Mouse (Mus musculus) embryonic facial prominence, embryonic 12.5 days (tissue): ENCODE measurements around the gene Frs2. TPM values are rescaled to one million over a fixed set of nuclear protein-coding genes. Genes with fewer than 3 reads are reported as not detected.
A peak's percentile ranks its signal among the peaks of the same experiment; 100 is the strongest.

ENCODE experiments used
- ATAC-seq: fragments of 200-750 bp; cut with Nextera tagmentation; 2 replicates; pipeline ENCODE4 v1.8.0; 2017; ENCODE audit not compliant: insufficient number of reproducible peaks, insufficient read depth, low FRiP score, low TSS enrichment
- H3K27ac ChIP-seq: fragments of 300-500 bp; sonication (generic); 2 replicates; pipeline ENCODE4 v1.5.1; 2016; ENCODE audit warnings: mild to moderate bottlenecking
- H3K27me3 ChIP-seq: fragments of 300-500 bp; sonication (generic); 2 replicates; pipeline ENCODE4 v1.6.1; 2016; ENCODE audit warnings: mild to moderate bottlenecking, moderate library complexity
- H3K36me3 ChIP-seq: fragments of 300-500 bp; sonication (generic); 2 replicates; pipeline ENCODE4 v1.6.1; 2016; ENCODE audit warnings: mild to moderate bottlenecking
- H3K4me1 ChIP-seq: fragments of 300-500 bp; sonication (generic); 2 replicates; pipeline ENCODE4 v1.6.1; 2016
- H3K4me2 ChIP-seq: fragments of 300-500 bp; sonication (generic); replicated peaks from 2 replicates; pipeline ENCODE4 v1.6.1; 2016; ENCODE audit warnings: mild to moderate bottlenecking, moderate library complexity
- H3K4me3 ChIP-seq: fragments of 300-500 bp; sonication (generic); 2 replicates; pipeline ENCODE4 v1.5.1; 2016; ENCODE audit warnings: mild to moderate bottlenecking
- H3K9ac ChIP-seq: fragments of 300-500 bp; sonication (generic); 2 replicates; pipeline ENCODE4 v1.6.1; 2016; ENCODE audit warnings: mild to moderate bottlenecking, moderate library complexity
- H3K9me3 ChIP-seq: fragments of 300-500 bp; sonication (generic); 2 replicates; pipeline ENCODE4 v1.6.1; 2016; ENCODE audit warnings: mild to moderate bottlenecking, moderate library complexity
- WGBS: fragments of 180-500 bp; shearing (Covaris S2); methylation state at CpG from one replicate; pipeline ENCODE4 v1.1.7; 2016; 5-methylcytosine and 5-hydroxymethylcytosine counted together
- polyA plus RNA-seq: library from polyadenylated mRNA; unstranded; fragments of >200 nt; fragmentation: Nextera tagmentation; extraction: Ambion mirVana; gene quantifications from 2 replicates; pipeline ENCODE4 v1.2.1, GENCODE M21; 2016

Frs2 gene
- polyA plus RNA-seq, 1 experiment from 2014 or later: 24.4 TPM

DNA sequence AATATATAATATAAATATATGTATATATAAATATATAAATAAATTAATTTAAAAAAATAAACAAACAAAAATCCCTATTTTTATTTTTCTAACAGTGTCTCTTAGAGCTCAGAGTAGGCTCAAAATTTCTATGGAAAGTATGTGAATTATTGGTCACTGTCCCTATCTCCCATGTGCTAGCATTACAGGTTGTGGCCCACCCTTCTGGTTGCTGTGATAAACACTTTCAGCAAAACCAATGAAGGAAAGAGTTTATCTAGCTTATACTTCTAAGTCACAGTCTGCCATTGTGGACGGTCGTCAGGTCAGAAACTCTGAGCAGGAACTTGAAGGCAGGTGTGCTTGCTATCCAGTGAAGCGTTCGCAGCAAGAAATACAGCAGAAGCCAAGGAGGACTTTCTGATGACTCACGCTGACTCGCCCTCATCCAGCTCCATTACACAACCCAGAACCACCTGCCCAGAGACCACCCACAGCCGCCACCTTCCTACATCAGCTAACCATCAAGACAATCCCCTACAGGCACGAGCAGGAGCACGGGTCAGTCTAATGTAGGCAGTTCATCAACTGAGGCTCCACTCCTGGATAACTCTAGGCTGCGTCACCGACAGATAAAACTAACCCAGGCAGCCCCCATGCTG, 18.6 kb upstream of the Frs2 start:
- Histone ChIP-seq H3K36me3 (no peaks in the 10 kb centered on the region), H3K27ac (no peak overlapping the region), H3K4me2 (no peak overlapping the region), H3K4me3 (no peak overlapping the region), H3K9ac (no peak overlapping the region), H3K27me3 (no peaks in the 10 kb centered on the region), H3K9me3 (no peaks in the 10 kb centered on the region), H3K4me1 (no peaks in the 10 kb centered on the region)
- ATAC-seq: no peak
- 85% methylated on average over 11 of the region's 11 CpGs for WGBS

DNA sequence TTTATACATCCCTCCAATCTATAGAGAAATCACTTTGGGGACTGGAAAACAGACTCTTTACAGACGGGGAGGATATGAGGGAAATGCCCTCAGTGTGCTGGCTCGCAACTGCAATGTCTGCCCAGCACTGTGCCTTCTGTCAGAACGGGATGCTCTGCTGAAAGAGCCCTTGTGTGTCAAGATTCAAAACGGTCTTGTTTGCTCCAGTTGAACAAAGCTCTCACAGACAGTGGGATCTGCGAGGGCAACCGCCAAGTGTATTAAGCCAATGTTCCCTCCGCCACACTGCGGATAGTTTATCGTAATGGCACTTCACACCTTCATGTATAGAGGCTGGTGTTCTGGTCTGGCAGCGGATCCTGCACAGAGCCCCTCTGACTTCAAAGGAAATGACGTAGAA, 14.3 kb upstream of the Frs2 start:
- Histone ChIP-seq H3K36me3 (no peaks in the 10 kb centered on the region), H3K4me1 (no peaks in the 10 kb centered on the region), H3K9me3 (no peaks in the 10 kb centered on the region), H3K9ac (no peak overlapping the region), H3K27ac (no peak overlapping the region), H3K27me3 (no peaks in the 10 kb centered on the region), H3K4me2 (0 out of 2 replicates have a peak overlapping the region, but pooled peaks have one; percentile 0), H3K4me3 (no peak overlapping the region)
- 34% methylated on average over 11 of the region's 11 CpGs for WGBS
- no peak for ATAC-seq

DNA sequence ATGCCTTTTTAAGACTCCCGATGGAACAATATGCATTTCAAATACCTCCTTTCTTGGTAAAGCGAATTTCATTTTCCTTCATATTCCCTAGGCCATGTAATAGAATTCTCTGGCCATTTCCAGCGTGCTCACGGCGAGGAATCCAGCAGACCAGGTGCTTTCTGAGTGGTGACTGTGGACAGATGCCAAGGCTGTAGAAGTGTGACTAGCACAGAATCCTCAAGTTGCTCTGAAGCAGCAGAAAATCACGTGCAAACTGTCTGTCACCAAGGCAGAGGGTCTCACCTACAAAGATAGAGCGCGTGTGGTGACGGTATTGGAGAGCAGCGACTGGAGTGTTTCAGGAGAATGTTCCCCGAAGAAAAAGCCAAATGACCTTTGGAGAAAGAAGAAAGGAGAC, 11.8 kb upstream of the Frs2 start:
- Histone ChIP-seq H3K4me2 (no peak overlapping the region), H3K9me3 (no peaks in the 10 kb centered on the region), H3K4me3 (no peak overlapping the region), H3K36me3 (no peaks in the 10 kb centered on the region), H3K27ac (no peak overlapping the region), H3K27me3 (no peaks in the 10 kb centered on the region), H3K9ac (no peak overlapping the region), H3K4me1 (no peaks in the 10 kb centered on the region)
- ATAC-seq: no peak
- WGBS: 82% methylated on average over 11 of the region's 11 CpGs

DNA sequence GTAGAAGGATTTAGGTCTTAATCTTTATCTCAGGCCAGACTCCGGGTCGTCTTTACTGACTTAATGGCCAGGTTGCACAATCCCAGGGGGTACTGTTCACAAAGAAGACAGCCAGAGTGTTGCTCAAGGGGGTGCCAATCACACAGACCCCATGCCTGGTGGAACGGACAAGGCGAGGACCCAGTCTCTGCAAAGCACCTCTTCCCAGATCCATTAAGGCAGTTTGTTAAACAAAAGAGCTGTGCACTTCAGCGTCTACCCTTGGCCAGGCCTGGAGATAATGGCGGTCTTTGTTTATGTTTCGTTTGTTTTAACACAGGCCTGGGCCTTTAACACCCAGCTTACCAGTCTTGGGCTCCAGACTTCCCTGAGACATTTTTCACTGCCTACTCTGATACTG, 3.9 kb upstream of the Frs2 start:
- no peak for ATAC-seq
- peaks cover 5% of the 10 kb centered on the region; the same call in 1 of the 2 replicates for H3K4me1 ChIP-seq
- H3K27me3 ChIP-seq: no peaks in the 10 kb centered on the region; the same call in 1 of the 2 replicates
- H3K36me3 ChIP-seq: no peaks in the 10 kb centered on the region
- H3K9ac ChIP-seq: no peak overlapping the region
- no peak overlapping the region for H3K4me2 ChIP-seq
- H3K9me3 ChIP-seq: no peaks in the 10 kb centered on the region
- 16% methylated on average over 7 of the region's 7 CpGs for WGBS
- no peak overlapping the region for H3K4me3 ChIP-seq
- no peak overlapping the region for H3K27ac ChIP-seq

- ATAC-seq: no peak
- no peak overlapping the region for H3K9ac ChIP-seq
- H3K4me1 ChIP-seq: peaks cover 9% of the 10 kb centered on the region; the same call in 1 of the 2 replicates
- no peaks in the 10 kb centered on the region for H3K36me3 ChIP-seq
- 44% methylated on average over 4 of the region's 4 CpGs for WGBS
- H3K27me3 ChIP-seq: no peaks in the 10 kb centered on the region; the same call in 1 of the 2 replicates
- no peaks in the 10 kb centered on the region for H3K9me3 ChIP-seq
- no peak overlapping the region for H3K4me3 ChIP-seq
- H3K4me2 ChIP-seq: no peak overlapping the region; the same call in 1 of the 2 replicates
- no peak overlapping the region for H3K27ac ChIP-seq
Measured at GRCm38 (mm10) chr10:117151676-117152075, 3.3 kb upstream of the Frs2 start.

DNA sequence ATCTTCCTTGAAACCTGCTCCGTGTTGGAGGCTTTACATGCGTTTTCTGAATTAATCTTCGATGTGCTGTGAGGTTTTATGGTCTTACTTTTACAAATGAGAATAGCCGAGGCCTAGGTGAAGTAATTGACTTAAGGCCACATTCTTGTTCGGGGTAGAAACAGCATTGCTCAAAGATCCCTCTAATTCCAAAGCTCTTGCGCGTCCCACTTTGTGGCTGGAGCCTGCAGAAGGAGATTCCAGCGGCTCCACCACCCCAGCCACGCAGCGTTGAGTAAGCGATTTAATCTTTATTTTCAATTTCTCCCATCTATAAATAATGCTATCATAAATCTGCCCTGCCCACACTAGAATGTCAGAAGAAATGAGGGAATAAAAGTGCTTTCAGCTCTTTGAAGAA, 2.9 kb upstream of the Frs2 start:
- Histone ChIP-seq H3K4me3 (no peak overlapping the region), H3K4me2 (peak overlapping the region; percentile 65), H3K4me1 (peaks cover 14% of the 10 kb centered on the region; the same call in 1 of the 2 replicates), H3K9ac (no peak overlapping the region), H3K36me3 (no peaks in the 10 kb centered on the region), H3K9me3 (no peaks in the 10 kb centered on the region), H3K27me3 (no peaks in the 10 kb centered on the region; the same call in 1 of the 2 replicates), H3K27ac (no peak overlapping the region)
- ATAC-seq: no peak
- WGBS: 8% methylated on average over 11 of the region's 11 CpGs

DNA sequence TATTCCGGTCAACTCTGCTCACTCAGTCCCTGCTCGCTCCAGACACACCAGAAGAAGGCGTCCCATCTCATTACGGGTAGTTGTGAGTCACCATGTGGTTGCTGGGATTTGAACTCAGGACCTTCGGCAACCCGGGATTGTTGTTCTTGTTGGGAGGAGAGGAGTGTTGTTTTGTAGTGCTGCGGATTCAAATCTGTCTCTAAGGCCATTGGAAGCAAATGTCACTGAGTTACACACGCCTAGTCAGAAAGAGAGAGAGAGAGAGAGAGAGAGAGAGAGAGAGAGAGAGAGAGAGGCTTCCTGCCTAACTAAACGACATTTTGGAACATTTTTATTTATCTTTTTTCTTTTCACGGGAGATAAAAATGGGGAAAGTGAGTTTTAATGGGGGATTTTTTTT, 2.4 kb upstream of the Frs2 start:
- no peak overlapping the region for H3K9ac ChIP-seq
- no peak for ATAC-seq
- 13% methylated on average over 10 of the region's 10 CpGs for WGBS
- no peaks in the 10 kb centered on the region for H3K36me3 ChIP-seq
- no peaks in the 10 kb centered on the region for H3K9me3 ChIP-seq
- H3K4me1 ChIP-seq: peaks cover 14% of the 10 kb centered on the region; the same call in 1 of the 2 replicates
- H3K27ac ChIP-seq: no peak overlapping the region
- no peaks in the 10 kb centered on the region; the same call in 1 of the 2 replicates for H3K27me3 ChIP-seq
- peak overlapping the region; percentile 65 for H3K4me2 ChIP-seq
- no peak overlapping the region; the same call in 1 of the 2 replicates for H3K4me3 ChIP-seq

DNA sequence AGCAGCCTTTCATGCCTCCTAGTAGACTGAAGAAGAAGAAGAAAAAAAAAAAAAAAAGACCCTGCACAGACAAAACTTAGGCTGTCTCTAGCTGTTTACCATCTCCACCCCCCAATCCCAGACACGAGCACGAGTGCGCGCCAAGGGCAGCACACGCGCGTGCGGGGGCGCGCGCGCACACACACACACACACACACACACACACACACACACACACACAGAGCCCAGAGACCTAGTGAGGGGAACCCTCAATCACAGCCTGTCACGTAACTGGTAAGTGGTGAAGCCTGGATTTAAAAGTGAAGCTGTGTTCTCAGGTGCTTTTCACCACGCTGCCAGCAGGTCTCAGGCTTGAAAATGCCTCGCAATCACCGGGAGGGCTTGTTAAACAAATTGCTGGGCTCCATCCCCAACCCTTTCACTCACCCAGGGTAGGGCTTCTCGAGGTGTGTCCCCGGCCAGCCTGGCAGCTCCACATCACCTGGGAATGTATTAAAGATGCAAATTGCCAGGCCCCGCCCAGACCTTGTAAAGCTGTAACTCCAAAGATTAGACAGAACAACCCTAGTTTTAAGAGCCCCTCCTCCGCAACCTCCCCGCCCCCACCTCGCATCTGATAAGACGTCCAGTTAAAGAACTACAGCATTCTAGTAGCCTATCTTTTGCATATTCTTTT, 1.7 kb upstream of the Frs2 start:
- ATAC-seq: no peak
- Histone ChIP-seq H3K9ac (peak overlapping the region; percentile 38; the same call in 1 of the 2 replicates), H3K27me3 (no peaks in the 10 kb centered on the region; the same call in 1 of the 2 replicates), H3K4me2 (peak overlapping the region; percentile 65), H3K36me3 (no peaks in the 10 kb centered on the region), H3K27ac (no peak overlapping the region), H3K9me3 (no peaks in the 10 kb centered on the region), H3K4me3 (peak overlapping the region; percentile 39), H3K4me1 (peaks cover 14% of the 10 kb centered on the region; the same call in 1 of the 2 replicates)
- WGBS: 1% methylated on average over 15 of the region's 23 CpGs

- H3K9ac ChIP-seq: no peak overlapping the region
- no peak overlapping the region for H3K27ac ChIP-seq
- ATAC-seq: no peak
Measured at GRCm38 (mm10) chr10:117149241-117149640, 907 bp upstream of the Frs2 start.

DNA sequence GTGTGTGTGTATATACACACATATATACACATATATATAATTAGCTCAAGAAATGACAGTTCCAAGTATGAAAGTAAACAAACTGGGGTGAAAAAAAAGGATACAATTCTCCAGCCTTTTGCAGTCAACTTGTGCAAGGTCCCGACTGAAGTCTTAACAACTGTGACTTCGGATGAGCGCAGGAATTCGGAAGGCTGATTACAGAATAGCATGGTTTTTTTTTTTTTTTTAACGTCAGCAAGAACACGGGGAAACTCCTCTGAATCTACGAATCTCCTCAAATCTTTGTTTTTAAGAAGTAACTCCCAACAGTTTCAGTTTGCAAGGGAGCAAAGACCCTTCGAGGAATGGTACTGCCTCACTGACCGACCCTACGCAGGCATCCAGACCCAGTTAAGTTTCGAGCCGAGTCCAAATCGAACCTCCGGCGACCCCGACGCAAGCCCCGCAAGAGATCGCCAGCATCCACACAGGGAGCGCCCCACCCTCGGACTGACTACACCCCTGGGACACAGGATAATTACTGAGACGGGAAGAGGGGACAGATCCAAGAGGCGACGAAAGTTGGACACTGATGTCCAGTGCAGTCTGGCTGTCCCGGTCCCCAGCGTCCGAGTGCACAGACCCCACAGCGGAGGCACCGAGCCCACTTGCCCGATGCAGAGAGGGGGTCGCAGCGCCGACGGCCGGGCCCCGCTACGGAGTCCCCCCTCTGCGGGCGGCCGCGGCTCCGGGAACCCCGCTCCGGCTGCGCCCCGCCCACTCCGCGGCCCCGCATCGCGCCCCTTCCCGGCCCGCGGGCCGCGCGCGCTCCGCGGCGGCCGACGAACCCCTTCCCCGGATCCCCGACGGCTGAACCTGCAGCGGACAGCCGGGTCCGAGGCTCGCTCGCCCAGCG, 622 bp downstream of the Frs2 start:
- WGBS: under 1% methylated on average over 71 of the region's 72 CpGs
- peak; percentile 9; the same call in 1 of the 2 replicates for ATAC-seq
- peak overlapping the region; percentile 96 for H3K9ac ChIP-seq
- H3K4me2 ChIP-seq: peak overlapping the region; percentile 61
- peak overlapping the region; percentile 99 for H3K4me3 ChIP-seq
- peaks cover 19% of the 10 kb centered on the region; the same call in 1 of the 2 replicates for H3K4me1 ChIP-seq
- peak overlapping the region; percentile 92 for H3K27ac ChIP-seq
- no peaks in the 10 kb centered on the region for H3K9me3 ChIP-seq
- no peaks in the 10 kb centered on the region for H3K36me3 ChIP-seq
- no peaks in the 10 kb centered on the region for H3K27me3 ChIP-seq

More at GRCm38 (mm10) chr10:117149241-117149640, 907 bp upstream of the Frs2 start:
- Histone ChIP-seq H3K4me1 (peaks cover 19% of the 10 kb centered on the region; the same call in 1 of the 2 replicates), H3K4me2 (peak overlapping the region; percentile 65), H3K36me3 (no peaks in the 10 kb centered on the region), H3K9me3 (no peaks in the 10 kb centered on the region), H3K27me3 (no peaks in the 10 kb centered on the region; the same call in 1 of the 2 replicates), H3K4me3 (peak overlapping the region; percentile 99)
- 12% methylated on average over 7 of the region's 7 CpGs for WGBS

DNA sequence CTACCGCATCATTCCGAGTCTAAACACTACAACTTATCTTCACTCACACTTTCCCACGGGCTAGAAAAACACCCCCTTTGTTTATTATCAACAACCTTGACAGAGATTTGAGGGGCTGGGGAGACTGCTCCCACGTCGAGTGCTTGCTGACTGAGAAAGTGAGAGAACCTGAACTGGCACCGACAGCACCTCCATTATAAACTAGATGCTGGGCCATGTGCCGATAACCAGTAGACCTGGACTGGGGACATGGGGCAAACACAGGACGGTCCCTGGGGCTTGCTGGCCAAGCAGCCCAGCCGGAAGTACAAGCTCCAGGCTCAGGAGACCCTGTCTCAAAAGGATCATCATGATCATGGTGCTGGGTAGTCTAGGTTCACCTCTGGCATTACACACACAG, 1.9 kb downstream of the Frs2 start:
- H3K4me1 ChIP-seq: peaks cover 19% of the 10 kb centered on the region; the same call in 1 of the 2 replicates

More for the DNA sequence above, 1.9 kb downstream of the Frs2 start:
- no peaks in the 10 kb centered on the region for H3K27me3 ChIP-seq
- H3K9me3 ChIP-seq: no peaks in the 10 kb centered on the region
- no peak overlapping the region for H3K27ac ChIP-seq
- H3K4me2 ChIP-seq: peak overlapping the region; percentile 30
- 60% methylated on average over 9 of the region's 9 CpGs for WGBS
- no peak for ATAC-seq
- H3K9ac ChIP-seq: no peak overlapping the region
- no peaks in the 10 kb centered on the region for H3K36me3 ChIP-seq
- H3K4me3 ChIP-seq: no peak overlapping the region
